Mouse (Mus musculus) ES-E14 (cell line): ENCODE results near the gene Trex2. TPM values are rescaled to one million over a fixed set of nuclear protein-coding genes. Genes with fewer than 3 reads are reported as not detected.

Experiments
- DNase-seq: peaks from one replicate; pipeline ENCODE4 v3.0.0-alpha.2; 2013; ENCODE audit warnings: low read depth, low spot score
- H3K27ac ChIP-seq: 2 replicates; pipeline ENCODE4 v1.5.1; 2012; ENCODE audit warnings: low read depth, mild to moderate bottlenecking, low read length, moderate library complexity, mixed read lengths; ENCODE audit not compliant: poor library complexity, insufficient read depth, severe bottlenecking
- H3K36me3 ChIP-seq: 2 replicates; pipeline ENCODE4 v1.6.1; 2012; ENCODE audit warnings: mild to moderate bottlenecking, low read length, moderate library complexity, mixed read lengths; ENCODE audit not compliant: control insufficient read depth, poor library complexity, insufficient read depth, severe bottlenecking
- H3K4me1 ChIP-seq, 2 experiments: fragments of 150-350 bp in 1 of 2; sonication (generic) in 1 of 2; 2 replicates each; pipeline ENCODE4 v1.6.1; 2012; ENCODE audit warnings: low read length in 2 of 2, mild to moderate bottlenecking in 1 of 2, mixed read lengths in 1 of 2; ENCODE audit not compliant: control insufficient read depth in 2 of 2, insufficient read depth in 2 of 2, poor library complexity in 1 of 2
- H3K4me3 ChIP-seq, 2 experiments: fragments of 150-350 bp in 1 of 2; sonication (generic) in 1 of 2; 2 replicates each; pipeline ENCODE4 v1.5.1; 2012; ENCODE audit warnings: low read length in 2 of 2, low read depth in 1 of 2, mild to moderate bottlenecking in 1 of 2, mixed read lengths in 1 of 2; ENCODE audit not compliant: insufficient read depth in 1 of 2, poor library complexity in 1 of 2, severe bottlenecking in 1 of 2
- H3K9ac ChIP-seq: 2 replicates; pipeline ENCODE4 v1.6.1; 2012; ENCODE audit warnings: low read depth, mild to moderate bottlenecking, low read length, mixed read lengths; ENCODE audit not compliant: poor library complexity, insufficient read depth, severe bottlenecking
- H3K9me3 ChIP-seq: fragments of 150-350 bp; sonication (generic); 2 replicates; pipeline ENCODE4 v1.6.1; 2012; ENCODE audit warnings: low read depth, mild to moderate bottlenecking, low read length; ENCODE audit not compliant: control insufficient read depth, insufficient read depth
- CHD2 ChIP-seq: IDR thresholded peaks from 2 replicates; pipeline ENCODE4 v1.6.1; 2014; ENCODE audit warnings: mild to moderate bottlenecking, low read depth, low read length, inconsistent platforms
- HCFC1 ChIP-seq: IDR thresholded peaks from 2 replicates; pipeline ENCODE4 v1.6.1; 2012; ENCODE audit warnings: low read length, inconsistent platforms, borderline replicate concordance; ENCODE audit not compliant: insufficient read depth
- MAFK ChIP-seq: IDR thresholded peaks from 2 replicates; pipeline ENCODE4 v1.6.1; 2014; ENCODE audit warnings: mild to moderate bottlenecking, low read depth, low read length, inconsistent platforms; ENCODE audit not compliant: insufficient read depth
- ZC3H11A ChIP-seq: IDR thresholded peaks from 2 replicates; pipeline ENCODE4 v1.6.1; 2012; ENCODE audit warnings: low read depth, mild to moderate bottlenecking, inconsistent platforms, low read length, borderline replicate concordance
- ZNF384 ChIP-seq: IDR thresholded peaks from 2 replicates; pipeline ENCODE4 v1.6.1; 2012; ENCODE audit warnings: low read depth, low read length, inconsistent platforms
- in situ Hi-C, 2 experiments: fragments of 600-800 bp; cut with MboI; formaldehyde crosslinking; loops; one replicate each; pipeline ENCODE4 v1.15.1; 2025; ENCODE audit warnings: low sequenced_read_pairs in 2 of 2, inconsistent platforms in 1 of 2; ENCODE audit not compliant: unreplicated experiment in 2 of 2
- total RNA-seq: library from RNA; depleted of rRNA; stranded (reverse); fragments of 300-350 nt; gene quantifications from 2 replicates; pipeline ENCODE4 v1.2.3, GENCODE M21; 2012; rRNA removed

Trex2 gene
- total RNA-seq, 1 experiment, result 0.27 TPM

- TF ChIP-seq HCFC1 (no peak), ZC3H11A (no peak), CHD2 (no peak), ZNF384 (no peak), MAFK (no peak)
- Histone ChIP-seq H3K27ac (no peak overlapping the region), H3K4me1 (no peaks in the 10 kb centered on the region; a peak in 1 of 4 replicates), H3K9me3 (no peaks in the 10 kb centered on the region), H3K36me3 (no peaks in the 10 kb centered on the region), H3K4me3 (no peak overlapping the region), H3K9ac (no peak overlapping the region)
- in situ Hi-C loops, result no loop called here
- no peak for DNase-seq
These were observed 38.7 kb downstream of the Trex2 start for GRCm38 (mm10) chrX:73396446-73396845.

GRCm38 (mm10) chrX:73391481-73391880 lies 43.7 kb downstream of the Trex2 start:
- no peak for TF ChIP-seq MAFK
- no peak for TF ChIP-seq ZNF384
- TF ChIP-seq ZC3H11A, result no peak
- no peak for TF ChIP-seq CHD2
- no peak for TF ChIP-seq HCFC1
- in situ Hi-C loops, result no loop called here
- no peaks in the 10 kb centered on the region for H3K36me3 ChIP-seq
- H3K4me1 ChIP-seq, result no peaks in the 10 kb centered on the region
- DNase-seq, result no peak
- no peak overlapping the region for H3K9ac ChIP-seq
- no peak overlapping the region for H3K27ac ChIP-seq
- no peaks in the 10 kb centered on the region for H3K9me3 ChIP-seq
- H3K4me3 ChIP-seq, result no peak overlapping the region

DNA sequence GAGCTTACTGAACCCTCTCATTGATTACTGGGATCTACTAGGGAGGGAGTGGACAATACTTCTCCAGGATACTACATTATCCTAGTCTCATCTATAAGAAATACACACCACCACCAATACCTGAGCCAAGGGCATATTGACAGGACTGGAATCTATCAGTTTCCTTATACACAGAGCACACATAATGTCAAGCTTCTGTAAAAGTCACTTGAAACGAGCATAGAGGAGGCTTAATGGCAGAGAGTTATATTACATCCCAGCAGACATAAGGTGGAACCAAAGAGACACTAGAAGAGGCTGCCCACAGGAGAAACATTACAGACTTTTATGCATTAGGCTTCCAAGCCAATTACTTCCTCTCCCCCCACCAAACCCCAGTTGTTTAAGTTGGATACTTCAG lies 50.2 kb downstream of the Trex2 start:
- in situ Hi-C loops, result no loop called here
- no peak overlapping the region for H3K9ac ChIP-seq
- H3K27ac ChIP-seq, result no peak overlapping the region
- TF ChIP-seq MAFK, result no peak
- H3K36me3 ChIP-seq, result no peaks in the 10 kb centered on the region
- no peaks in the 10 kb centered on the region for H3K9me3 ChIP-seq
- no peak overlapping the region for H3K4me3 ChIP-seq
- H3K4me1 ChIP-seq, result no peaks in the 10 kb centered on the region
- no peak for DNase-seq

- in situ Hi-C loops, result no loop called here
- H3K9ac ChIP-seq, result no peak overlapping the region
- no peaks in the 10 kb centered on the region for H3K36me3 ChIP-seq
- H3K4me3 ChIP-seq, result no peak overlapping the region
- TF ChIP-seq ZNF384 (no peak), ZC3H11A (no peak), HCFC1 (no peak), CHD2 (no peak), MAFK (no peak)
- no peaks in the 10 kb centered on the region for H3K4me1 ChIP-seq
- H3K9me3 ChIP-seq, result no peaks in the 10 kb centered on the region
- H3K27ac ChIP-seq, result no peak overlapping the region
- no peak for DNase-seq
These were observed 50.7 kb downstream of the Trex2 start for GRCm38 (mm10) chrX:73384419-73384818.

Other genes with a start within 250 kb of the Trex2 start
- 4.0 and 16.6 TPM in 2 replicates for gene Xlr3b, start 243.1 kb downstream of the Trex2 start, total RNA-seq
- gene Xlr4b, start 221.0 kb downstream of the Trex2 start, total RNA-seq, result 0.58 and 6.6 TPM in 2 replicates
- gene F8a, start 207.1 kb downstream of the Trex2 start, total RNA-seq, result 1.9 and 2.6 TPM in 2 replicates
- 0.90 and 7.6 TPM in 2 replicates for gene Xlr4c, start 192.2 kb downstream of the Trex2 start, total RNA-seq
- gene Xlr3c, start 170.0 kb downstream of the Trex2 start, total RNA-seq, result 1.4 and 8.9 TPM in 2 replicates
- gene Xlr5a, start 142.4 kb downstream of the Trex2 start, total RNA-seq, result 0.42 and 7.0 TPM in 2 replicates
- gene Xlr5c, start 142.4 kb downstream of the Trex2 start, total RNA-seq, result 0.42 and 7.1 TPM in 2 replicates
- not detected in 2 replicates for gene Gm45015, start 98.5 kb downstream of the Trex2 start, total RNA-seq
- gene Zfp275, start 92.7 kb downstream of the Trex2 start, total RNA-seq, result 12.4 and 12.6 TPM in 2 replicates
- gene Gm18336, start 36.6 kb downstream of the Trex2 start, total RNA-seq, result 6.2 and 15.6 TPM in 2 replicates
- gene Zfp92, start 24.2 kb downstream of the Trex2 start, total RNA-seq, result 0.04 and 0.05 TPM in 2 replicates
- 29.4 and 31.1 TPM in 2 replicates for gene Haus7, start 23.7 kb upstream of the Trex2 start, total RNA-seq
- gene Bgn, start 48.3 kb upstream of the Trex2 start, total RNA-seq, result 3.5 and 12.0 TPM in 2 replicates
- gene Atp2b3, start 67.7 kb upstream of the Trex2 start, total RNA-seq, result 0.04 and 0.26 TPM in 2 replicates
- 124 and 197 TPM in 2 replicates for gene Dusp9, start 204.1 kb upstream of the Trex2 start, total RNA-seq
- 2.0 and 4.9 TPM in 2 replicates for gene Pnck, start 224.8 kb upstream of the Trex2 start, total RNA-seq
- 83.4 and 133 TPM in 2 replicates for gene Slc6a8, start 237.8 kb upstream of the Trex2 start, total RNA-seq